Comparison of ENCODE assay signal across 19 mouse cellular contexts in genomic region chr12:57400186-57400585, GRCm38 (mm10).
"Had no signal": no experiment of that assay in that cellular context is flagged by ENCODE, and none has a peak within 500 bp of the region (broad histone marks: within the 10 kb centered on the region; RNA-seq: fewer than 3 reads in every experiment).

No protein-coding gene starts in this region.

- DNase-seq: kidney, adult 2 months; kidney, postnatal 25 days; layer of hippocampus, postnatal 36 days; liver, embryonic 13.5 days; lung, adult 2 months; lung, postnatal 14 days; lung, postnatal 4 days; right cerebral cortex, adult 18-20 months; right cerebral cortex, postnatal 14 days; right cerebral cortex, postnatal 4 days; thymus, adult 2 months; thymus, postnatal 14 days; thymus, postnatal 4 days had no signal

- H3K9me3 ChIP-seq: liver, embryonic 13.5 days; midbrain, embryonic 13.5 days; neural tube, embryonic 13.5 days had no signal

- H3K27ac ChIP-seq: kidney, postnatal 0 days; left cerebral cortex, adult 2 months; liver, embryonic 13.5 days; midbrain, embryonic 13.5 days; neural tube, embryonic 13.5 days; stomach, postnatal 0 days had no signal

- H3K9ac ChIP-seq: liver, embryonic 13.5 days; midbrain, embryonic 13.5 days; neural tube, embryonic 13.5 days had no signal

- H3K36me3 ChIP-seq: liver, embryonic 13.5 days; midbrain, embryonic 13.5 days; neural tube, embryonic 13.5 days had no signal

- H3K27me3 ChIP-seq: liver, embryonic 13.5 days had no signal

- H3K4me2 ChIP-seq: liver, embryonic 13.5 days; midbrain, embryonic 13.5 days; neural tube, embryonic 13.5 days had no signal

- H3K4me1 ChIP-seq: neural tube, embryonic 13.5 days had no signal

- H3K4me3 ChIP-seq: left cerebral cortex, adult 2 months; liver, embryonic 13.5 days; midbrain, embryonic 13.5 days; myocyte; neural tube, embryonic 13.5 days had no signal
